Mouse (Mus musculus) kidney, adult 2 months (tissue): ENCODE results near the gene Alk. TPM values are rescaled to one million over a fixed set of nuclear protein-coding genes. Genes with fewer than 3 reads are reported as not detected.

ENCODE experiments used
- DNase-seq: peaks from one replicate; pipeline ENCODE4 v3.0.0; 2021
- H3K27ac ChIP-seq: fragments of 200-500 bp; 2 replicates; pipeline ENCODE4 v1.5.1; 2012; ENCODE audit warnings: low read depth, low read length, control low read depth, inconsistent platforms; ENCODE audit not compliant: insufficient read depth
- H3K27me3 ChIP-seq: fragments of 200-500 bp; replicated peaks from 2 replicates; pipeline ENCODE4 v1.6.1; 2012; ENCODE audit warnings: mild to moderate bottlenecking, moderate library complexity, low read length, inconsistent platforms; ENCODE audit not compliant: control insufficient read depth, insufficient read depth
- H3K36me3 ChIP-seq: fragments of 200-500 bp; 2 replicates; pipeline ENCODE4 v1.6.1; 2012; ENCODE audit warnings: mild to moderate bottlenecking, moderate library complexity, low read length, inconsistent platforms; ENCODE audit not compliant: control insufficient read depth, insufficient read depth
- H3K4me1 ChIP-seq: fragments of 200-500 bp; 2 replicates; pipeline ENCODE4 v1.6.1; 2011; ENCODE audit warnings: low read length; ENCODE audit not compliant: control insufficient read depth, insufficient read depth
- H3K4me3 ChIP-seq: fragments of 200-500 bp; 2 replicates; pipeline ENCODE4 v1.5.1; 2011; ENCODE audit warnings: mild to moderate bottlenecking, low read depth, low read length, control low read depth; ENCODE audit not compliant: insufficient read depth
- CTCF ChIP-seq: fragments of 200-500 bp; conservative IDR thresholded peaks from 2 replicates; pipeline ENCODE4 v1.5.1; 2011; ENCODE audit warnings: low read depth, mild to moderate bottlenecking, control low read depth, low read length, moderate library complexity, mixed read lengths; ENCODE audit not compliant: insufficient read depth, insufficient read length
- POLR2A ChIP-seq: fragments of 200-500 bp; IDR thresholded peaks from one replicate; pipeline ENCODE4 v1.6.1; 2011; ENCODE audit warnings: low read depth, low read length, control low read depth
- WGBS: fragments of 180-500 bp; shearing (Covaris S2); methylation state at CpG from one replicate; pipeline ENCODE4 v1.1.7; 2018; 5-methylcytosine and 5-hydroxymethylcytosine counted together
- polyA plus RNA-seq: library from polyadenylated mRNA; depleted of rRNA; stranded (reverse); fragments of >200 nt; gene quantifications from 2 replicates; pipeline ENCODE4 v1.2.3, GENCODE M21; 2012

Gene Alk
- polyA plus RNA-seq, 1 experiment, result 0.03 TPM

DNA sequence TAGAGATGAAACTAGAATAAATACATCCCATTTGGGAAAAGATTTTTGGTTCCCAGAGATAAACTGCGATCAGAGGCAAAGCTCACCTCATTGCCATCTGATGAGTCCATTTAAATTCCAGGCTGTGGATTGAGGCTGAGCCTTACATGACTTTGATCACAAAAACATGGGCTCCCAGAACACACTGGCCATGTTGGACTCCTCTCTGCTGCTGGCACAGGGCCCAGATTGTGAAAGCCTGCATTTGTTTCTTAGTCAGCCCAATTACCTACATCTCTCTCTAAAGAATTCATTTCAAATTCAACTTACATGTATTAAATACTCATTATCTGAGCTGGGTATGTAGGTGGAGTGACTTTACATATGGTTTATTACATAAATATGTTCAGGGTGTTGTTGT, 367.1 kb downstream of the Alk start:
- no peak overlapping the region for H3K27ac ChIP-seq
- no peak for TF ChIP-seq POLR2A
- TF ChIP-seq CTCF, result no peak
- no peaks in the 10 kb centered on the region for H3K4me1 ChIP-seq
- H3K36me3 ChIP-seq, result no peaks in the 10 kb centered on the region
- 96% methylated on average over 1 of the region's 1 CpGs for WGBS
- DNase-seq, result no peak
- no peak overlapping the region for H3K4me3 ChIP-seq
- no peaks in the 10 kb centered on the region for H3K27me3 ChIP-seq

DNA sequence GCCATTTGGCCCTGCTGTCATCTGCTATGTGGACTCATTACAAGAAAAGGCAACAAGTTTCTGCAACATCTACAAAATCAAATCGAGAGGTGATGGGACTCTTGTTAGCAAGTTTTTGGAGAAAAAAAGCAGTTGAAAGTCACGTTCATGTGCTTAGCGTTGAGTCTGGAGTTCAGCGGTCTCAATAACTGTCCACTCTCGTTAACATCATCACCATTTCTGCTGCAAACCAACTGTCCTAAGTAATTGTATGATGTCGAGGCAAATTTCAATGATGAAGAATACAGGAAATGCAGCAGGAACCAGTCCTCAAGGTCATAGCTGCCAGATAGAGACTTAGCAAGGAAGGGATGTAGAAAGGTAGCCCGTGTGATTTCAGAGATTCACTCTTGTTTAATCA, 373.5 kb downstream of the Alk start:
- TF ChIP-seq CTCF (no peak), POLR2A (no peak)
- no peaks in the 10 kb centered on the region for H3K4me1 ChIP-seq
- H3K36me3 ChIP-seq, result no peaks in the 10 kb centered on the region
- H3K4me3 ChIP-seq, result no peak overlapping the region
- DNase-seq, result no peak
- WGBS, result 86% methylated on average over 7 of the region's 7 CpGs
- H3K27ac ChIP-seq, result no peak overlapping the region
- no peaks in the 10 kb centered on the region for H3K27me3 ChIP-seq

DNA sequence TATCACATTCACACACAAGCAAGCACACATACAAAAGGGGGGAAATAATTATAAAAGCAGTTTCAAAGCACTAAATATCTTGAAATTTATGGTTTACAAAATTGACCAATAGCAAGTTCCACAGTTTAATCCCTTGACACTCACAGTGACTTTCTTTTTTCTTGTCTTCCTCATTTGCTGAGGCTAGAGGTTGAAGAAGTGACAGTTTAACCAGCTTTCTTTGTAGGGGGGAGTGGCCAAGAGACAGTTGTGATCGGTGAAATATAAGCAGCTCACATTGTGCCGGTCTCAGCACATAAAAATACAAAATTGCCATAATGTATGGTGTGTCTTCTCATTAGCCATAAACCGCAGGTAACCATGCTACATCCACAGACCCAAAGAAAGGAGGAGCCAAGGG, 385.6 kb downstream of the Alk start:
- WGBS, result 40% methylated on average over 3 of the region's 3 CpGs
- Histone ChIP-seq H3K4me3 (no peak overlapping the region), H3K36me3 (no peaks in the 10 kb centered on the region), H3K27me3 (no peaks in the 10 kb centered on the region), H3K4me1 (no peaks in the 10 kb centered on the region), H3K27ac (no peak overlapping the region)
- TF ChIP-seq POLR2A, result no peak
- TF ChIP-seq CTCF, result no peak
- DNase-seq, result no peak

DNA sequence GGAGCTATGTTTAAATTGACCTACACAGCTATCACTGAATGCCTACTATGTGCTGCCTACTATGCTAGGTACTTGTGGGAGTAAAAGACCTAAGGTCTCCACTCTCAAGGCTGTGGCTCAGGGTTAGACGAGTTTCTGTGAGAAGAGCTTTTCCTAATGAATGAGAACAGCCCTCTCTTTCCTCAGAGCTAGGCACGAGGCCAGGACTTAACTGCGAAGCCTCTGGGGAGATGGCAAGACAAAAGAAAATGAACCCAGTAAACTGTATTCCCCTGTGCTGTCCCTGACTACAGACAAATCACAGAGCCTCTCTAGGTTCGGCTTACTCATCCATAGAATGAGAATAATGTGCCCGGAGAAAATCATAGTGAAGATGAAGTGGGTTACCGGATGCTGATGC, 406.9 kb downstream of the Alk start:
- WGBS, result 73% methylated on average over 6 of the region's 6 CpGs
- Histone ChIP-seq H3K27ac (no peak overlapping the region), H3K27me3 (no peaks in the 10 kb centered on the region), H3K36me3 (no peaks in the 10 kb centered on the region), H3K4me3 (no peak overlapping the region), H3K4me1 (no peaks in the 10 kb centered on the region)
- no peak for DNase-seq
- TF ChIP-seq CTCF (no peak), POLR2A (no peak)

DNA sequence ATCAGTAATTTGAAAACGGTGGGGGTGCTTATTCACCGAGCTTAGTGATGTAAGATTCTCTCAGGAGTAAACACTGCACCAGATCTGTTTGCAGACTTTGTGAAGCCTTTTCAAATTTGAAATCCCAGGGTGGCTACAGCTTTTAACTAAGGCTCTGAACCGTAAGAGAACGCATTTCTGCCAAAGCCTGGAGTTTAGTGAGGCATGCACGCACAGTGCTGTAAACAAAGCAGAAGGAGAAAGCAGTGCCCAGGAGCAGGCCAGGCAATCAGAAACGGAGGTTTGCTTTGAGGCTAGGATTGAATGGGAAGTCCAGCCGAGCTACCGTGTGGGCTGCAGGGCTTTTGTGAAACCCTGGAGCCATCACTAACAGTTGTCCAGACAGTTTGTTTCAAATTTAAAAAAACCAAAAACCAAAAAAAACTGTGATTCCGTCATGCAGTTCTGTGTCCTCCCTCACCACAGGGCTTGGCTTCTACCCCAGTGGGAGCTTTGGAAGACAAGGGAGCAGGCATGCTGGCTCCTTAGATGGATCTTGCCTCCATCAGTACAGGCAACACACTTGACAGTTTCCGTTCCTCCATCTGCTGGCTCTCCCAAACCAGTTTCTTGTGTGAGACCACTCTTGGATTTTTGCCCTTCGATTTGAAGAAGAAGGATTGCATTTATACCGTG, 409.3 kb downstream of the Alk start:
- DNase-seq, result no peak
- no peaks in the 10 kb centered on the region for H3K27me3 ChIP-seq
- TF ChIP-seq POLR2A (no peak), CTCF (no peak)
- H3K36me3 ChIP-seq, result no peaks in the 10 kb centered on the region
- no peak overlapping the region for H3K4me3 ChIP-seq
- H3K4me1 ChIP-seq, result no peaks in the 10 kb centered on the region
- no peak overlapping the region for H3K27ac ChIP-seq
- 49% methylated on average over 12 of the region's 12 CpGs for WGBS

DNA sequence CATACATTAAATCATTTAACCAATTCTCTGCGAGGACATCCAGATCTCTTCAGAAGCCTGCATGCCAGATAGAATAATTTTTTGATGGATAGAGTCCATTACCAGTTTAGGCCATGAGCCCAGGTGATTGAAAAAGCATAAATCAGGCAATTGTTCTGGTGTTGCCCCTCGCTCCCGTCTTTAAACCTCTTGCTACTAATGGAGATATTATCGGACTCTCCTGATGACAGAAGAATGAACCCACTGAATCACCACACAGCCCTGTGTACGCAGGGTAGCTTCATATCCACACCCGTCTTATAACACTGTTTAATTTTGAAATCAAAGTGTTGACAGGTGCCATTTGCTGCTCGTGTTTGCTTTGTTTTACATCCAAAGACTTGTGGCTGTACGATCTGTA, 413.9 kb downstream of the Alk start:
- Histone ChIP-seq H3K27me3 (no peaks in the 10 kb centered on the region), H3K4me1 (no peaks in the 10 kb centered on the region), H3K36me3 (no peaks in the 10 kb centered on the region), H3K27ac (no peak overlapping the region), H3K4me3 (no peak overlapping the region)
- no peak for TF ChIP-seq CTCF
- no peak for TF ChIP-seq POLR2A
- 87% methylated on average over 8 of the region's 8 CpGs for WGBS
- no peak for DNase-seq

DNA sequence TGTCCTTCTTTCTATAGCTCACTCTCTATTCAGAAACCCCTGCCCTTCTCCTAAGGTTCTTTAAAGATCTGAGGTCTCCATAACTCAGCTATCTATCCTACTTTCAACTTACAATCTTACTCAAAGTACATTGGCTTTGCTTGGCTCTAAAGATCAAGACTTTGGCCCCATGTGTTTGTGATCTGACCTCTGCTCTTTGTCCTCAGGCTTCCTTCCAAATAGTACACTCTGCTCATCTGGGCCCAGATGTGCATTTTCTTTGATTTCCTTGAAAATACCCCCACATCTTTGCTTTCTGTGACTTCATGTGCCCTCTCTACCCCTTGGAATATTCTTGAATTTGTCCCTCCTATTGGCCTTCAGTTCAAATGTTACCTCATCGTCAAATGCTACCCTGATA, 417.4 kb downstream of the Alk start:
- H3K27me3 ChIP-seq, result no peaks in the 10 kb centered on the region
- TF ChIP-seq CTCF, result no peak
- no peak for TF ChIP-seq POLR2A
- H3K36me3 ChIP-seq, result no peaks in the 10 kb centered on the region
- no peaks in the 10 kb centered on the region for H3K4me1 ChIP-seq
- peak; percentile 60 for DNase-seq
- WGBS, result 79% methylated on average over 1 of the region's 1 CpGs
- no peak overlapping the region for H3K27ac ChIP-seq
- H3K4me3 ChIP-seq, result no peak overlapping the region
